Mouse (Mus musculus) lung, postnatal 0 days (tissue): Measurements from ENCODE around the gene Spink4.

ENCODE experiments used
- CTCF ChIP-seq: IDR thresholded peaks from 2 replicates; pipeline ENCODE4 v1.5.1; 2016; ENCODE audit warnings: antibody characterized with exemption, mild to moderate bottlenecking
- EP300 ChIP-seq: IDR thresholded peaks from 2 replicates; pipeline ENCODE4 v1.6.1; 2016; ENCODE audit warnings: antibody characterized with exemption, mild to moderate bottlenecking, control low read depth

- no peak for TF ChIP-seq EP300
- no peak for TF ChIP-seq CTCF
These were observed 55.8 kb downstream of the Spink4 start for GRCm38 (mm10) chr4:40975678-40976077.
